Mouse (Mus musculus) frontal cortex, adult 2 months (tissue): Measurements from ENCODE around the gene Klhl7. TPM values are rescaled to one million over a fixed set of nuclear protein-coding genes. Genes with fewer than 3 reads are reported as not detected.
A peak's percentile ranks its signal among the peaks of the same experiment; 100 is the strongest.

Experiments used
- DNase-seq, 2 experiments: peaks; one replicate each; pipeline ENCODE4 v3.0.0; 2022; ENCODE audit warnings: low spot score in 1 of 2; ENCODE audit errors: extremely low spot score in 1 of 2
- polyA plus RNA-seq: library from polyadenylated mRNA; depleted of rRNA; stranded (reverse); fragments of >200 nt; gene quantifications from 2 replicates; pipeline ENCODE4 v1.2.3, GENCODE M21; 2012; rRNA removed

The Klhl7 gene
- 68.8 and 86.9 TPM in 2 replicates for polyA plus RNA-seq

- DNase-seq = peak; percentile 68 to 88
Measured at GRCm38 (mm10) chr5:24100106-24100809, at the start of gene Klhl7. TSS of gene Klhl7 (plus strand) at chr5:24100605.

DNA sequence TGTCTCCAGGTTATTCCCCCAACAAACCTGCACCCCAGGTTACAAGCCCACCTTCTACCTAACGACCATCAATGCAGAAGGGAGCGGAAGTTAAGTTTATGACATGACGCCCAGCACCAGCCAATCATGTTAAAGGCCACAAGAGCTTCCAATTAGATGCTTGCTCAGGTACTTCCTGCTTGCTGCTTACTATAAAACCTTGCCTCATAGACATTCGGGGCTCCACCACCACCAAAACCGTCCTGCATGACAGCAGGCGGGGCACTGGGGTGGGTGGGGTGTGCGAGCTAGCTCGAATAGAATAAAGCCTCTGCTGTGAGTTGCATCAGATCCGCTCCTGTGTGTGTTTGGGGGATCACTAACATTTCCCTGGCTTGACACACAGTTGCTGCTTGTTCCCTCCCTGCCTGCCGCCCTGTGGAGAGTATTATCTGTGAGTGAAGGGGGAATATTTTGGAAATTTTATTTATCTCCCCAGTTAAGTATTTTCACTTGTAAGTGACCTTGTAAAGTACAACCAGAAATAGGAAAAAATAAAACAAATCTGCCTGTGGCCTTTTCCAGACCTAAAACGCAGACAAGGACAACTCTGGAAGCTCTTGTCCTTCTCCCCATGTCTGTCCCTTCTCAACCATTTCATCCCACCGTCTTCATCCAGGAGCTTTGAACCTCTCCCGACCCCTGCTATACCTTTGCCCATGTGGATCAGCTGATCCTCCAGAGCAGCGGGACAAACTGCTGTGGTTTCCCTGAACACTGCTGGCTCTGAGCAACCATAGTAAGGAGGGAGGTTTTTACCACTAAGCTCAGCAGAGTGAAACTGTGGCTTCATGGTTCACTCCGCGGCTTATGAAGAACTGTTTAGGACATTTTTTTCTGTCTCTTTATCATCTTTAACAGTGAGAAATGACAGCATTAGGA is 48.4 kb upstream of the Klhl7 start:
- DNase-seq = no peak

- no peak for DNase-seq
Measured at GRCm38 (mm10) chr5:24053245-24054190, 46.9 kb upstream of the Klhl7 start.

- DNase-seq = no peak
Measured at GRCm38 (mm10) chr5:24054382-24054781, 46.0 kb upstream of the Klhl7 start.

DNA sequence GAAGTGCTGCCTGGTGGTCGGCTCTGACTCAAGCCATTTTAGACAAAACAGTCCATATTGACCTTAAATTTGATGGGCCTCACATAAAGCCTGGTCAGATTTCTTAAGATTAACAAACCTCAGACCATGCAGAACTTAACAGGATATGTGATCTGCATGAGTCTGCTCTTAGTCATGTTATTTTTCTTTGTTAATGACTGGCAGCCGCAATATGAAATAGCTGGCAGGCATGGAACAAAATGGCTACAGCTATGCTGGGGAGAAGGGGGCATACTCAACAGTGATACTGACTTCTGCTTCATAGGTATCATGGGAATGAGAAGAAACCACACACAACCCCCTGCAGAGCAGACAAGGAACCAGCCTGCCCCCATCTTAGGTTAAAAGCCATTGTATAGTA is 43.5 kb upstream of the Klhl7 start:
- no peak for DNase-seq

- no peak for DNase-seq
Measured at GRCm38 (mm10) chr5:24057592-24057991, 42.8 kb upstream of the Klhl7 start.

GRCm38 (mm10) chr5:24060949-24061348 is 39.5 kb upstream of the Klhl7 start:
- DNase-seq = no peak

DNA sequence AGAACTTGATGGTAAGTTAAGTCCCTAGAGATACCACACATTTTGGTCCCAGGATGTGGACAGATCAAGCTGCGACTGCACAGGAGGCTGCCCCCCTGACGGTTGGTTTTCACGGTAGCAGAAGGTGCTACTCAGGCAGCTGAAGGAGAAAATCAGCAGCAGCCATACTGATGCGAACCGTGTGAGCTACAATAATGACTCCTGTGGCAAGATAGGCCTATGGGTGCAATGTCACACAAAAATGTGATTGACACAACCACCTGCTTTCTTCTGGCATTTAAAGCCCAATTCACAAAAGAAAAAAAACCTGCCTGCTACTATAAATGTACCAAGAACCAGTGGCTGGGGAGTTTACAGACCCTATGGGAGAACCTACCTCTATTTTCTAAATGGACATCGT is 37.4 kb upstream of the Klhl7 start:
- no peak for DNase-seq

DNA sequence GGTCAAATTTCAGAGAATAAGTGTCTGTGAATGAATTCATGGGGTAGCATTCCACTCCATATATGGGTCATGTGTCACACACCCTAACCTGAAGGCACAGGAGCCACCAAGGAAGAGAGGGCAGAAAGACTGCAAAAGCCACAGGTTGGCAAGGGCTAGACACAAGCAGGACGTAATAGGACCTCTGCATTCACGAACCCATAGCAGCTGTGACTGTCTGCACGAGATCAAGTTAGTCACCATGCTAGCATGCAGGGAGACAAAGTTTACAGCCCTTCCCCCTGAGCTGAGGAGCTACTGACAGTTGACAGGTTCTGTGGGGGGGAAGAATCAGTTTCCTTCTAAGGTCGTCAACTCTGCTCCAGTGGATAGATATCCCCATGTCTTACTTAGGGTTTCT is 36.9 kb upstream of the Klhl7 start:
- no peak for DNase-seq

DNA sequence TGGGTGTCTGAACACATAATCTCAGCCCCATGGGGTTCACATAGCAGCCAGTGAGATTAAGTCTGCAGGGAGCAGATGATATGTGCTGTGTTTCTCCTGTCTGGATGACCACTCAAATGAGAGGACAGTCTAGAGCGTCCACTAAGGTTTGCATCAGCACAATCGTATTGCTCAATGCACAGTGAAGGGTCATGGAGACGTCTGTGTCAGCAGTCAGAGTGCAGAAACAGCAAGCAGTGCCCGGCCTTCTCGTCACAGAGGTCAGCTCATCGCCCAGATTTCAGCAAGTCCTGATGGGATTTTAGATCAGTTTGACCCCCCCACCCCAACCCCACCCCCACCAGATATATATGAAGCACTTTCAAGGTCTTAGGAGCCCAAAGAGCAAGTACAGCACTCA is 31.4 kb upstream of the Klhl7 start:
- DNase-seq = no peak

GRCm38 (mm10) chr5:24072031-24072430 is 28.4 kb upstream of the Klhl7 start:
- no peak for DNase-seq

GRCm38 (mm10) chr5:24076986-24077718 is 23.3 kb upstream of the Klhl7 start:
- DNase-seq = peak; percentile 52 to 79

DNA sequence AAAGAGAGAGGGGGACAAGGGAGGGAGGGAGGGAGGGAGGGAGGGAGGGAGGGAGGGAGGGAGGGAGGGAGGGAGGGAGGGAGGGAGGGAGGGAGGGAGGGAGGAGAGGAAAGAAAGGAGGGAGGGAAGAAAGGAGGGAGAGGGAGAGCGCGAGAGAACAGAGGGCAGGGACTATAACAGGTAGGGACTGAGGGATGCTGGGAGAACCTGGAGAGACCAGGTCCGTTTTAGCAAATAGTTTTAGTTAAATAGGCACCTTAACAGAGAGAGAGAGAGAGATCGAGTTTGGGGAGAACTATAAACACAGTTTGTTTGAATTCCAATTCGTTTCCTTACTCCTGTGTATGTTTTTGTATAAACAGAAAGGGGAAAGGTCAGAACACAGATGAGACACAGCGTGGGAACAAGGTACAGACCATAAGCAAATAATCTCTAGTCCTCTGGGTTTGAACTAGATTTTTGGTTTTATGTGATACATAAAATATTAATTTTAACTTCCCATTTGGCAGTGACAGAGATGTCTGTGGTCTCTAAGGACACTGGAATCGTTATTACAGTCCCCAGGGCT is 22.6 kb upstream of the Klhl7 start:
- no peak for DNase-seq

DNA sequence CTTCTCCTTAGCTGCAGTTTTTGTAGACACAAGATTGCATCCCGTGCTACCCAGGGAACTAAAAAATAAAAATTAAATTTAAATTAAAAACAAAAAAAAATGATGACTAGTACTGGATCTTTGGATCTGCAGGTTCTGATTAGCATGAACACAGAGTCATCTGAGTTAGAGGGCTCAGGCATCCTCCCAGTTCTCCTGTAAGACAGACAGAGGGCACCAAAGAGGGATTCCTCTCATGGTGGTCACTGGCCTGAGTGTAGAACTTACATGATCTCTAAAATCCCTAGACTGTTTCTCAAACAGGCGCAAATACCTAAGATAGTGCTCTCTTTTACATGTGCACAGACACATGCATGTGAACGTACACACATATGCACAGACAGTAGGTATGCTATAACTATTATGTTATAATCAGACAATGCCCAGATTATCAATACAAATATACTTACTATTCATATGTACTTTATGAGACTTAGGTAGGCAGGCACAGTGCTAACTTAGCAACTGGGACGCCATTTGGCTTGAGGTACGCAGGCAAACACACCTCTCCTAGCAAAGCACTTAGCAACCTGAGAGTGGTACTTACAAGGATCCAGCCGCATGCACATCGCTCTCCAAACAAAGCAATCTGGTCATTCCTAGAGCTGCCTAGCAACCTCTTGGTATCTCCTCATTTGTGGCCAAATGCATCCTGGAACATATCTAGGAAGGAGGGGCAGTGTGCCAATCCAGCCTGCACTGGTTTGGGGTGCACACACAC is 21.8 kb upstream of the Klhl7 start:
- DNase-seq = no peak

DNA sequence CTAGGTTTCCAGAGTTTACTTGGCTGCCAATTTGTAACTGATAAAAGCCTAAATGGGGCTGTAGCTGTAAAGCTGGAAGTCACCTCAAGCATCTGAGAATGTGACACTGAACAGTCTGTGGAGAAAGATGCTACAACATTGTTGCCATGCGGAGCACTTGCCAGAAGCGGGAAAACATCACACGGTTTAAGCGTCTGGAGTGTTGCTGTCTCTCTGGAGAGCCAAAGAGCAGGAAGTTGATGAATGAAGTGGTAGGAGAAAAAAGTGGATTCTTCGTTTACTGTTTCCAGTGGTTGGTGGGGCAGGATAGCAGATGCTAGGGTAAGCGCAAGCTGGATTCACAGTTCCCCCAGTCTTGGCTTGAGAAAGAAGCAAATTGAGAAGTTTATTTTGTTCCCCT is 19.6 kb upstream of the Klhl7 start:
- DNase-seq = no peak

GRCm38 (mm10) chr5:24084835-24085234 is 15.6 kb upstream of the Klhl7 start:
- no peak for DNase-seq

GRCm38 (mm10) chr5:24086241-24086640 is 14.2 kb upstream of the Klhl7 start:
- DNase-seq = no peak

GRCm38 (mm10) chr5:24086865-24087264 is 13.5 kb upstream of the Klhl7 start:
- DNase-seq = no peak

DNA sequence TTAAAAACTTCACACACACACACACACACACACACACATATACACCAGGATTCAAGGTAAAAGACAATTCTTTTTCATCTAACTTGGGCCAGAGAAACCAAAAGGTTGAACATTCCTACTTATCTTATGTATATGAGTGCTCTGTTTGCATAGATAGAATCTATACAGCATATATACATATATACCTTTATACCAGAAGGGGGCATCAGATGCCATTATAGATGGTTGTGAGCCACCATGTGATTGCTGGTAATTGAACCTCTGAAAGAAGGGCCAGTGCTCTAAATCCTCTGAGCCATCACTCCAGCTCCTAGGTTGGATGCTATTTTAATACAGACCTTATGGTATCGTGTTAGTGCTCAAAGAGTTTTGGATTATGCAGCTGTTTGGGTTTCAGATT is 12.0 kb upstream of the Klhl7 start:
- no peak for DNase-seq
